Mouse (Mus musculus) lung, adult 10 weeks (tissue): ENCODE data around the gene Slc6a5. TPM values are rescaled to one million over a fixed set of nuclear protein-coding genes. Genes with fewer than 3 reads are reported as not detected.

Experiments
- polyA plus RNA-seq: library from polyadenylated mRNA; stranded (reverse); fragments of 350-450 nt; fragmentation: Illumina TruSeq; extraction: RNeasy Lipid Tissue Mini Kit (QIAGEN cat#74804); gene quantifications from one replicate; pipeline ENCODE4 v1.2.3, GENCODE M21; 2014; ENCODE audit warnings: low read depth, low replicate concordance; ENCODE audit not compliant: insufficient read depth

Gene Slc6a5
- not detected for polyA plus RNA-seq

GRCm38 (mm10) chr7:49909850-49910249 is at the start of gene Slc6a5:
TSS of gene Slc6a5 (plus strand) at chr7:49910146.

GRCm38 (mm10) chr7:49974841-49975440 is 65.0 kb downstream of the Slc6a5 start, which contains the start of gene Nell1:
TSS of gene Nell1 (plus strand) at chr7:49974864.

Other genes with a start within 250 kb of the Slc6a5 start
- gene Htatip2, start 151.0 kb upstream of the Slc6a5 start, polyA plus RNA-seq = 18.8 TPM
- gene Prmt3, start 131.8 kb upstream of the Slc6a5 start, polyA plus RNA-seq = 9.0 TPM
- 0.15 TPM for gene Nell1, start 64.7 kb downstream of the Slc6a5 start, polyA plus RNA-seq